Comparison of ENCODE assay signal across 17 mouse cellular contexts in the genomic region with DNA sequence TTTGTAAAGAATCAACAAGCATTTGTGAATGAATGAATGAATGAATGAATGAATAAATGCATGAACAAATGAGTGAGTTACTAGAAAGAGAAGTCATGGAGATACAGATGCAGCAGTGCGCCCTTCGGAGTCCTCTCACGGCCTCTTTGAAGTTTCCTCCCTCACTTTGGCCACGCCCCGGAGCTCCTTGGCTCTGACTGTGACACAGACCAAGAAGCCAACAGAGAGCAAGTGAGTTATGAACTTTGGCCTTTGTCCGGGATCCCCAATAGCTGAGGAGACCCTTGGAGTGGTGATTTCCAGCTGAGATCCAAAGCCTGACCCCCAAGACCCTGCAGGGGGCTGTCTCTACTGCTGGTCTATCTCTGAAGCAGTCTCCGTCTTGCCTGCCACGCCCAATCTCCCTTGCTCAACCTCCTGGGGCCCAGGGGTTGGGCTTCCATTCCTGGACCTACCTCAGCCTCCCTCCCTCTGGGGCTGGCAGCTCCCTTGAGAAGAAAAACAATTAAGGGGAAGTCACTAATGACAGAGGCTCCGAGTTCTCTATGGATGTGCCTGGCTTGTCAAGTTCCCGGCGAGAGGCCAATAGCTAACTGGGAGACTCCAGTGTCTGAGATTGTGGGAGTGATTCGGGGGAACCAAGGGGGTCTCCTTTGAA. TPM values are rescaled to one million over a fixed set of nuclear protein-coding genes. Genes with fewer than 3 reads are reported as not detected.
A peak's percentile ranks its signal among the peaks of the same experiment; 100 is the strongest.
DNase-seq lines count a peak whose midpoint lies in the region; ATAC-seq and TF ChIP-seq lines count a peak whose summit lies in the region.
"Had no signal": no experiment of that assay in that cellular context is flagged by ENCODE, and none has a peak within 500 bp of the region (broad histone marks: within the 10 kb centered on the region; RNA-seq: fewer than 3 reads in every experiment).

No protein-coding gene starts in this region.

- H3K36me3 ChIP-seq in heart, embryonic 12.5 days: no peaks in the 10 kb centered on the region
- H3K36me3 ChIP-seq in liver, postnatal 0 days (replicated peaks; ENCODE audit: insufficient read depth, low read length): no peaks in the 10 kb centered on the region
- no peaks in the 10 kb centered on the region for H3K36me3 ChIP-seq in midbrain, embryonic 16.5 days (ENCODE audit: control insufficient read depth, insufficient read depth, low read length)
- H3K36me3 ChIP-seq: embryonic facial prominence, embryonic 13.5 days; limb, embryonic 15.5 days; midbrain, embryonic 12.5 days had no signal

- H3K9ac ChIP-seq in heart, embryonic 12.5 days: peak overlapping the region; percentile 20; the same call in 1 of the 2 replicates
- no peak overlapping the region for H3K9ac ChIP-seq in liver, postnatal 0 days (replicated peaks)
- H3K9ac ChIP-seq in midbrain, embryonic 16.5 days (ENCODE audit: low read depth, low read length): no peak overlapping the region
- H3K9ac ChIP-seq: embryonic facial prominence, embryonic 13.5 days; limb, embryonic 15.5 days; midbrain, embryonic 12.5 days had no signal

- ATAC-seq in heart, embryonic 12.5 days (ENCODE audit: insufficient number of reproducible peaks, low FRiP score): no peak
- no peak for ATAC-seq in liver, postnatal 0 days
- no peak for ATAC-seq in midbrain, embryonic 16.5 days
- no peak for ATAC-seq in activated CD4-positive, CD25-positive, alpha-beta regulatory T cell, adult 4 months

- 0 out of 2 replicates have a peak, but pooled peaks cover 9% of the 10 kb centered on the region for H3K4me1 ChIP-seq in heart, embryonic 12.5 days (replicated peaks)
- no peaks in the 10 kb centered on the region; the same call in 1 of the 2 replicates for H3K4me1 ChIP-seq in liver, postnatal 0 days (ENCODE audit: insufficient read depth)
- no peaks in the 10 kb centered on the region for H3K4me1 ChIP-seq in midbrain, embryonic 16.5 days (ENCODE audit: control insufficient read depth, insufficient read depth, low read length)
- H3K4me1 ChIP-seq: embryonic facial prominence, embryonic 13.5 days; midbrain, embryonic 12.5 days had no signal

- no peak for TF ChIP-seq EP300 in liver, postnatal 0 days (IDR thresholded peaks at IDR 0.05; ENCODE audit: low read depth)

- DNase-seq in heart, postnatal 25 days (ENCODE audit: low spot score): no peak
- peak; percentile 64 for DNase-seq in R1 (ENCODE audit: low read depth, low spot score)
- DNase-seq in kidney, adult 8-10 months: peak; percentile 51 to 69
- DNase-seq in liver, postnatal 0 days: no peak
- no peak for DNase-seq in heart, adult 18-20 months
- DNase-seq: adrenal gland, postnatal 36 days; gastrocnemius, postnatal 14 days; heart, postnatal 4 days; lung, postnatal 14 days; thymus, postnatal 25 days had no signal

- intact Hi-C loops in heart, postnatal 25 days (cut with DNase I): no loop called here

- WGBS in heart, embryonic 12.5 days: 28% methylated on average over 12 of the region's 12 CpGs
- WGBS in liver, postnatal 0 days (ENCODE audit: insufficient replicate concordance): 30% methylated on average over 12 of the region's 12 CpGs
- WGBS in midbrain, embryonic 16.5 days: 54% methylated on average over 12 of the region's 12 CpGs

- TF ChIP-seq CTCF in liver, postnatal 0 days (IDR thresholded peaks at IDR 0.05; ENCODE audit: low read depth): no peak

- H3K9me3 ChIP-seq in heart, embryonic 12.5 days (replicated peaks): no peaks in the 10 kb centered on the region
- H3K9me3 ChIP-seq in liver, postnatal 0 days (ENCODE audit: low read length): no peaks in the 10 kb centered on the region
- no peaks in the 10 kb centered on the region for H3K9me3 ChIP-seq in midbrain, embryonic 16.5 days (replicated peaks; ENCODE audit: control insufficient read depth, low read length, poor library complexity, severe bottlenecking)
- H3K9me3 ChIP-seq: embryonic facial prominence, embryonic 13.5 days; limb, embryonic 15.5 days; midbrain, embryonic 12.5 days had no signal

- H3K4me3 ChIP-seq in heart, embryonic 12.5 days: no peak overlapping the region
- H3K4me3 ChIP-seq in liver, postnatal 0 days (ENCODE audit: low read depth, low read length): no peak overlapping the region
- no peak overlapping the region for H3K4me3 ChIP-seq in midbrain, embryonic 16.5 days (ENCODE audit: low read depth, low read length)
- H3K4me3 ChIP-seq: embryonic facial prominence, embryonic 13.5 days; limb, embryonic 15.5 days; midbrain, embryonic 12.5 days had no signal

- H3K4me2 ChIP-seq in heart, embryonic 12.5 days: no peak overlapping the region
- peak overlapping the region; percentile 32; the same call in 1 of the 2 replicates for H3K4me2 ChIP-seq in liver, postnatal 0 days (ENCODE audit: low read depth, low read length)
- H3K4me2 ChIP-seq in midbrain, embryonic 16.5 days (ENCODE audit: low read length): no peak overlapping the region
- H3K4me2 ChIP-seq: embryonic facial prominence, embryonic 13.5 days; heart, embryonic 11.5 days; limb, embryonic 15.5 days; midbrain, embryonic 12.5 days had no signal

- no peak overlapping the region for H3K27ac ChIP-seq in heart, embryonic 12.5 days (ENCODE audit: poor library complexity, severe bottlenecking)
- H3K27ac ChIP-seq in liver, postnatal 0 days (ENCODE audit: low read depth): no peak overlapping the region
- H3K27ac ChIP-seq in midbrain, embryonic 16.5 days (ENCODE audit: low read length): no peak overlapping the region
- H3K27ac ChIP-seq: embryonic facial prominence, embryonic 13.5 days; limb, embryonic 15.5 days; midbrain, embryonic 12.5 days had no signal

- peaks cover 25% of the 10 kb centered on the region; the same call in 1 of the 2 replicates for H3K27me3 ChIP-seq in heart, embryonic 12.5 days (replicated peaks)
- no peaks in the 10 kb centered on the region for H3K27me3 ChIP-seq in liver, postnatal 0 days (ENCODE audit: insufficient read depth, low read length)
- H3K27me3 ChIP-seq in midbrain, embryonic 16.5 days (ENCODE audit: control insufficient read depth, insufficient read depth, low read depth, low read length): no peaks in the 10 kb centered on the region
- H3K27me3 ChIP-seq: midbrain, embryonic 12.5 days had no signal

RNA-seq across cellular contexts. Expression of a gene that starts 58.2 kb away (rescaled TPM):
- polyA plus RNA-seq in heart, embryonic 12.5 days (2016; fragmentation: Nextera tagmentation; extraction: Ambion mirVana): not detected in 2 replicates
- not detected for total RNA-seq in heart, postnatal 25 days (2021)
- not detected in 2 replicates for polyA plus RNA-seq in liver, postnatal 0 days (2015; fragmentation: Nextera tagmentation; extraction: Ambion mirVana)
- 0.11 TPM in 1 of 2 replicates, not detected in the other for polyA plus RNA-seq in midbrain, embryonic 16.5 days (2015; fragmentation: Nextera tagmentation; extraction: Ambion mirVana)
- under 1 TPM in 1 of 2 experiments, not detected in 1; 0.22 TPM for total RNA-seq in heart, adult 18-20 months (2021)
- not detected for polyA plus RNA-seq in activated CD4-positive, CD25-positive, alpha-beta regulatory T cell, adult 4 months (2017; shearing (Covaris generic))
- total RNA-seq: gastrocnemius, postnatal 14 days; heart, postnatal 4 days had no signal
- polyA plus RNA-seq: embryonic facial prominence, embryonic 13.5 days; heart, embryonic 11.5 days; limb, embryonic 15.5 days; midbrain, embryonic 12.5 days had no signal

Comparison
In these comparisons a context has a peak if more than half of its experiments do, and no peak if none do; other contexts are left out.
1. DNase-seq: peak in R1 (single experiment) and kidney, adult 8-10 months (2 of 2); none in heart, postnatal 25 days (single experiment), liver, postnatal 0 days (single experiment) and heart, adult 18-20 months (0 of 2).